Mouse (Mus musculus) erythroid progenitor cell, adult 5-6 weeks (primary cell): ENCODE results near the gene Gm436. TPM values are rescaled to one million over a fixed set of nuclear protein-coding genes. Genes with fewer than 3 reads are reported as not detected.

Source experiments
- ATAC-seq: replicated peaks from 2 replicates; pipeline ENCODE4 v1.8.0; 2016; ENCODE audit warnings: moderate number of reproducible peaks, mild to moderate bottlenecking, moderate TSS enrichment, inconsistent platforms; ENCODE audit not compliant: poor library complexity, low FRiP score, severe bottlenecking
- total RNA-seq, 2 experiments: library from RNA; stranded (forward) in 1 of 2; stranded (reverse) in 1 of 2; fragments of 150-400 nt in 1 of 2; fragments of 186-747, 209-891 nt in 1 of 2; gene quantifications; 2 replicates each; pipeline versions ENCODE4 v1.2.3 to v1.2.4; 2015 to 2017; ENCODE audit warnings: low replicate concordance in 2 of 2

Gene Gm436
- total RNA-seq (2015; ENCODE audit: low replicate concordance) (not detected in 2 replicates), total RNA-seq (2017; ENCODE audit: low replicate concordance) (not detected in 2 replicates)

GRCm38 (mm10) chr4:144686268-144686667 is at the start of gene Gm436:
TSS of gene Gm436 (minus strand) at chr4:144686368.
- ATAC-seq = no peak

- ATAC-seq = no peak
These were observed 35.1 kb upstream of the Gm436 start, which contains the start of gene Gm13178 for GRCm38 (mm10) chr4:144721304-144721703. TSS of gene Gm13178 (minus strand) at chr4:144721404.

GRCm38 (mm10) chr4:144719691-144720090 is 33.5 kb upstream of the Gm436 start:
- ATAC-seq = no peak

- no peak for ATAC-seq
These were observed 32.1 kb upstream of the Gm436 start for GRCm38 (mm10) chr4:144718288-144718687.

- no peak for ATAC-seq
These were observed 47.9 kb downstream of the Gm436 start for GRCm38 (mm10) chr4:144638263-144638662.

Other genes with a start within 250 kb of the Gm436 start
- gene 1700012P22Rik, start 247.6 kb downstream of the Gm436 start, total RNA-seq (2015; ENCODE audit: low replicate concordance) = not detected in 2 replicates
- not detected in 2 replicates for gene 1700012P22Rik, start 247.6 kb downstream of the Gm436 start, total RNA-seq (2017; ENCODE audit: low replicate concordance)
- gene Gm9944, start 233.1 kb downstream of the Gm436 start, total RNA-seq (2015; ENCODE audit: low replicate concordance) = not detected in 2 replicates
- not detected in 2 replicates for gene Gm9944, start 233.1 kb downstream of the Gm436 start, total RNA-seq (2017; ENCODE audit: low replicate concordance)
- not detected in 2 replicates for gene Aadacl3, start 222.6 kb downstream of the Gm436 start, total RNA-seq (2015; ENCODE audit: low replicate concordance)
- not detected in 2 replicates for gene Aadacl3, start 222.6 kb downstream of the Gm436 start, total RNA-seq (2017; ENCODE audit: low replicate concordance)
- gene 9430007A20Rik, start 166.5 kb downstream of the Gm436 start, total RNA-seq (2015; ENCODE audit: low replicate concordance) = not detected in 2 replicates
- not detected in 2 replicates for gene 9430007A20Rik, start 166.5 kb downstream of the Gm436 start, total RNA-seq (2017; ENCODE audit: low replicate concordance)
- not detected in 2 replicates for gene Gm13124, start 121.2 kb downstream of the Gm436 start, total RNA-seq (2015; ENCODE audit: low replicate concordance)
- gene Gm13124, start 121.2 kb downstream of the Gm436 start, total RNA-seq (2017; ENCODE audit: low replicate concordance) = not detected in 2 replicates
- gene Aadacl4, start 72.7 kb downstream of the Gm436 start, total RNA-seq (2015; ENCODE audit: low replicate concordance) = not detected in 2 replicates
- gene Aadacl4, start 72.7 kb downstream of the Gm436 start, total RNA-seq (2017; ENCODE audit: low replicate concordance) = not detected in 2 replicates
- gene Gm13178, start 35.0 kb upstream of the Gm436 start, total RNA-seq (2015; ENCODE audit: low replicate concordance) = not detected in 2 replicates
- gene Gm13178, start 35.0 kb upstream of the Gm436 start, total RNA-seq (2017; ENCODE audit: low replicate concordance) = not detected in 2 replicates
- not detected in 2 replicates for gene Gm438, start 100.2 kb upstream of the Gm436 start, total RNA-seq (2015; ENCODE audit: low replicate concordance)
- not detected in 2 replicates for gene Gm438, start 100.2 kb upstream of the Gm436 start, total RNA-seq (2017; ENCODE audit: low replicate concordance)
- 11.7 and 23.8 TPM in 2 replicates for gene Dhrs3, start 206.5 kb upstream of the Gm436 start, total RNA-seq (2015; ENCODE audit: low replicate concordance)
- 9.5 and 14.1 TPM in 2 replicates for gene Dhrs3, start 206.5 kb upstream of the Gm436 start, total RNA-seq (2017; ENCODE audit: low replicate concordance)